ENCODE assay signal across 34 mouse cellular contexts in genomic region chr8:92718057-92718456, GRCm38 (mm10). TPM values are rescaled to one million over a fixed set of nuclear protein-coding genes. Genes with fewer than 3 reads are reported as not detected.
DNase-seq lines count a peak whose midpoint lies in the region; ATAC-seq and TF ChIP-seq lines count a peak whose summit lies in the region.
"Had no signal": no experiment of that assay in that cellular context is flagged by ENCODE, and none has a peak within 500 bp of the region (broad histone marks: within the 10 kb centered on the region; RNA-seq: fewer than 3 reads in every experiment).

No protein-coding gene starts in this region.

- H3K27ac ChIP-seq in gastrocnemius, adult 2 months, result 0 out of 2 replicates have a peak overlapping the region, but pooled peaks have one; percentile 0
- H3K27ac ChIP-seq in heart, postnatal 0 days (ENCODE audit: low read depth), result peak overlapping the region; percentile 59; the same call in 1 of the 2 replicates
- H3K27ac ChIP-seq in heart, embryonic 10.5 days, result no peak overlapping the region
- H3K27ac ChIP-seq in embryonic facial prominence, embryonic 14.5 days (replicated peaks; ENCODE audit: low read depth, low read length), result peak overlapping the region; percentile 21; the same call in 1 of the 2 replicates
- H3K27ac ChIP-seq: forebrain, embryonic 15.5 days; heart, embryonic 15.5 days; kidney, postnatal 0 days; liver, embryonic 12.5 days; midbrain, embryonic 13.5 days had no signal

- no peak for TF ChIP-seq EP300 in heart, postnatal 0 days (IDR thresholded peaks at IDR 0.05; ENCODE audit: low read depth)

- intact Hi-C loops in gastrocnemius, adult 2 months (cut with DNase I), result no loop called here

- no peak for DNase-seq in gastrocnemius, adult 2 months
- DNase-seq in gastrocnemius, adult 8-10 months (ENCODE audit: low spot score in 2 of 2), result no peak
- peak; percentile 13 for DNase-seq in heart, postnatal 0 days (ENCODE audit: low spot score)
- DNase-seq in heart, embryonic 10.5 days (ENCODE audit: low spot score), result no peak
- DNase-seq in Muller cell, postnatal 12 days (ENCODE audit: inconsistent ontology term), result peak; percentile 67
- DNase-seq in embryonic facial prominence, embryonic 14.5 days (ENCODE audit: low spot score), result no peak
- DNase-seq in natural killer cell, adult 2 months (ENCODE audit: low spot score in 2 of 2), result no peak
- DNase-seq: adrenal gland, postnatal 14 days; cerebellum, adult 18-20 months; cerebellum, postnatal 10 days; gastrocnemius, postnatal 10 days; kidney, adult 18-20 months; kidney, postnatal 4 days; left cerebral cortex, postnatal 4 days; liver, postnatal 0 days; lung, postnatal 4 days; right cerebral cortex, postnatal 4 days; thymus, adult 2 months; thymus, postnatal 36 days had no signal

- no peaks in the 10 kb centered on the region for H3K36me3 ChIP-seq in heart, postnatal 0 days (replicated peaks; ENCODE audit: control insufficient read depth, insufficient read depth, low read length)
- no peaks in the 10 kb centered on the region for H3K36me3 ChIP-seq in heart, embryonic 10.5 days
- H3K36me3 ChIP-seq in embryonic facial prominence, embryonic 14.5 days (ENCODE audit: control insufficient read depth, insufficient read depth, low read length), result no peaks in the 10 kb centered on the region
- H3K36me3 ChIP-seq: forebrain, embryonic 15.5 days; heart, embryonic 15.5 days; liver, embryonic 12.5 days; midbrain, embryonic 13.5 days had no signal

- H3K9ac ChIP-seq in heart, postnatal 0 days (replicated peaks; ENCODE audit: low read depth, low read length), result no peak overlapping the region
- no peak overlapping the region for H3K9ac ChIP-seq in embryonic facial prominence, embryonic 14.5 days (ENCODE audit: low read depth, low read length)
- H3K9ac ChIP-seq: forebrain, embryonic 15.5 days; heart, embryonic 15.5 days; liver, embryonic 12.5 days; liver, postnatal 0 days; midbrain, embryonic 13.5 days had no signal

- 42% methylated on average over 5 of the region's 5 CpGs for WGBS in heart, postnatal 0 days
- WGBS in heart, embryonic 10.5 days, result 80% methylated on average over 5 of the region's 5 CpGs
- WGBS in embryonic facial prominence, embryonic 14.5 days, result 62% methylated on average over 5 of the region's 5 CpGs

- peaks cover 4% of the 10 kb centered on the region; the same call in 1 of the 2 replicates for H3K27me3 ChIP-seq in heart, postnatal 0 days (ENCODE audit: control insufficient read depth, insufficient read depth, low read length)
- H3K27me3 ChIP-seq in heart, embryonic 10.5 days (ENCODE audit: insufficient read depth, poor library complexity, severe bottlenecking), result 0 out of 2 replicates have a peak, but pooled peaks cover 8% of the 10 kb centered on the region
- H3K27me3 ChIP-seq in embryonic facial prominence, embryonic 14.5 days (replicated peaks; ENCODE audit: control insufficient read depth, insufficient read depth, low read length), result no peaks in the 10 kb centered on the region
- H3K27me3 ChIP-seq: heart, embryonic 15.5 days; liver, embryonic 12.5 days; megakaryocyte, embryonic 14.5 days had no signal

- no peak overlapping the region for H3K4me2 ChIP-seq in heart, postnatal 0 days (ENCODE audit: low read depth, low read length)
- no peak overlapping the region for H3K4me2 ChIP-seq in embryonic facial prominence, embryonic 14.5 days (ENCODE audit: low read depth, low read length)
- H3K4me2 ChIP-seq: forebrain, embryonic 15.5 days; heart, embryonic 15.5 days; liver, embryonic 12.5 days; midbrain, embryonic 13.5 days had no signal

- H3K4me3 ChIP-seq in gastrocnemius, adult 2 months, result no peak overlapping the region
- H3K4me3 ChIP-seq in heart, postnatal 0 days (ENCODE audit: low read depth, low read length), result no peak overlapping the region
- no peak overlapping the region for H3K4me3 ChIP-seq in heart, embryonic 10.5 days
- H3K4me3 ChIP-seq in embryonic facial prominence, embryonic 14.5 days (ENCODE audit: low read depth, low read length), result no peak overlapping the region
- H3K4me3 ChIP-seq: forebrain, embryonic 15.5 days; heart, embryonic 15.5 days; liver, embryonic 12.5 days; megakaryocyte, embryonic 14.5 days; midbrain, embryonic 13.5 days had no signal

- no peaks in the 10 kb centered on the region for H3K9me3 ChIP-seq in heart, postnatal 0 days (replicated peaks; ENCODE audit: control insufficient read depth, low read length)
- no peaks in the 10 kb centered on the region for H3K9me3 ChIP-seq in heart, embryonic 10.5 days
- H3K9me3 ChIP-seq in embryonic facial prominence, embryonic 14.5 days (ENCODE audit: control insufficient read depth, low read length), result no peaks in the 10 kb centered on the region
- H3K9me3 ChIP-seq: forebrain, embryonic 15.5 days; heart, embryonic 15.5 days; liver, embryonic 12.5 days; midbrain, embryonic 13.5 days had no signal

- ATAC-seq in heart, postnatal 0 days (ENCODE audit: insufficient read depth, low read depth), result no peak
- no peak for ATAC-seq in embryonic facial prominence, embryonic 14.5 days (ENCODE audit: low read depth)
- ATAC-seq: forebrain, embryonic 15.5 days; hindbrain, embryonic 16.5 days; liver, embryonic 12.5 days; liver, postnatal 0 days; lung, postnatal 0 days; midbrain, embryonic 13.5 days had no signal

- peaks cover 9% of the 10 kb centered on the region; the same call in 1 of the 2 replicates for H3K4me1 ChIP-seq in heart, postnatal 0 days (ENCODE audit: control insufficient read depth, insufficient read depth)
- H3K4me1 ChIP-seq in heart, embryonic 10.5 days, result peaks cover 18% of the 10 kb centered on the region
- peaks cover 24% of the 10 kb centered on the region for H3K4me1 ChIP-seq in embryonic facial prominence, embryonic 14.5 days (ENCODE audit: control insufficient read depth, insufficient read depth, low read length)
- H3K4me1 ChIP-seq: liver, embryonic 12.5 days; megakaryocyte, embryonic 14.5 days had no signal

- TF ChIP-seq CTCF in gastrocnemius, adult 2 months (IDR thresholded peaks at IDR 0.05), result no peak
- TF ChIP-seq CTCF in heart, postnatal 0 days (IDR thresholded peaks at IDR 0.05; ENCODE audit: low read depth), result no peak

RNA-seq across cellular contexts. Expression of gene Irx6, which starts 44.0 kb away (rescaled TPM):
- total RNA-seq in gastrocnemius, adult 2 months (2021), result not detected
- not detected for total RNA-seq in gastrocnemius, adult 8-10 months (2022)
- total RNA-seq in heart, postnatal 0 days (2014; rRNA removed; ENCODE audit: low replicate concordance), result not detected in 2 replicates
- polyA plus RNA-seq in heart, postnatal 0 days (2015; fragmentation: Nextera tagmentation; extraction: Ambion mirVana), result 0.07 and 0.08 TPM in 2 replicates
- polyA plus RNA-seq in heart, embryonic 10.5 days (2016; fragmentation: Nextera tagmentation; extraction: Ambion mirVana), result 2.9 and 4.9 TPM in 2 replicates
- polyA plus RNA-seq in embryonic facial prominence, embryonic 14.5 days (2014; fragmentation: Nextera tagmentation; extraction: Ambion mirVana), result 0.37 and 0.40 TPM in 2 replicates
- total RNA-seq: adrenal gland, postnatal 14 days; common myeloid progenitor, adult 5-6 weeks; left cerebral cortex, postnatal 4 days; MEL; monocyte, adult 5-6 weeks; neutrophil, adult 5-6 weeks had no signal
- polyA plus RNA-seq: forebrain, embryonic 15.5 days; gonadal fat pad, adult 2 months; intestine, embryonic 14.5 days; liver, embryonic 12.5 days; liver, postnatal 0 days; lung, postnatal 0 days; spleen, adult 2 months had no signal

Comparison
In these comparisons a context has a peak if more than half of its experiments do, and no peak if none do; other contexts are left out.
1. DNase-seq: peak in heart, postnatal 0 days (single experiment) and Muller cell, postnatal 12 days (single experiment); none in gastrocnemius, adult 2 months (single experiment), gastrocnemius, adult 8-10 months (0 of 2), heart, embryonic 10.5 days (single experiment), embryonic facial prominence, embryonic 14.5 days (single experiment) and natural killer cell, adult 2 months (0 of 2).